Mouse (Mus musculus) heart, postnatal 10 days (tissue): ENCODE data around the gene Btg3. TPM values are rescaled to one million over a fixed set of nuclear protein-coding genes. Genes with fewer than 3 reads are reported as not detected.
A peak's percentile ranks its signal among the peaks of the same experiment; 100 is the strongest.

ENCODE experiments used
- DNase-seq, 2 experiments: peaks; one replicate each; pipeline ENCODE4 v3.0.0; 2021
- intact Hi-C: fragments of 180-260 bp; cut with DNase I; formaldehyde crosslinking; loops from one replicate; pipeline ENCODE4 v1.15.1; 2025
- total RNA-seq, 2 experiments: library from RNA; stranded (reverse); gene quantifications; 2 replicates each; pipeline ENCODE4 v1.2.3; 2021

Gene Btg3
- total RNA-seq, 2 experiments from 2014 or later, result 16.1 to 18.9 TPM

DNA sequence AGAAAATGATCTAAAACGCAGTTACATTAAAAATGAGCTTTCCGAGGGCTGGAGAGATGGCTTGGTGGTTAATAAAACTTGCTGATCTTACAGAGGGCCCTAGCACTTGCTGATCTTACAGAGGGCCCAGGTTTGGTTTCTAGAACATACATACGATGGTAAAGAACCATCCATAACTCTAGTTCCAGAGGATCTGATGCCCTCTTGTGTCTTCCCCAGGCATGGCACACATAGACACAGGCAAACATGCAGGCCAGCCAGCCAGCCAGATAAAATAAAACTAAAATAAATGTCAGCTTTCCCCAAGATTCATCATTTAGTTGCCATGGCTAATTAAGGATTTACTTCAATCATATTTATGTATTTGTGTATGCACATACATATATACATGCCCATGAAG is 19.2 kb downstream of the Btg3 start:
- DNase-seq, result no peak
- intact Hi-C loops, result no loop called here

DNA sequence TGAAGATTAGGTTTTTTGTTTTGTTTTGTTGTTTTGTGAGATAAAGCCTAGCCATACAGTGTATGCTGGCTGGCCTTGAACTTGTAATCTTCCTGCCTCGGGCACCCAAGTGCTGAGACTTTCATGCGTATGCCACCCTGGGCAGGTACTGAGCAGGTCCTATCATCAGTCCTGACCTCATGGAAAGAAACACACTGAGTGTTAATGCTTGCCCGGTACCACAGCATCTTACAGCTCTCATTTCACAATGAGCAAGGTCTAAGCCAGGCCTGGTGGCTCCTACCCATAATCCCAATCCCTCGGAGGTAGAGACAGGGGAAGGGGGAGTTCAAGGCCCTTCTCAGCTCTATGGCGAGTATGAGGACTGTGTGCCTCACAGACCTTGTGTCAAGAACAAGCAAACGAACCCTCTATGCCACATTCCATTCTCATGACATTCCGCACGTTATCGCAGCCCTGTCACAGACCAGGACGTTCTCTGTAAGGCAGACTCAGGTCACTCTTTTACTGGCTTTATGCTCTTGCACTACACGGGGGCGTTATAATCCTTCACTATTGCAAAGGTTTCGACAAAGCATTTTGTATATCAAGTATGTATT is 29.6 kb downstream of the Btg3 start:
- intact Hi-C loops, result loop anchor here (5.0 kb wide), 2 partner anchors 150 to 1220 kb away; no protein-coding TSS in a partner anchor

DNA sequence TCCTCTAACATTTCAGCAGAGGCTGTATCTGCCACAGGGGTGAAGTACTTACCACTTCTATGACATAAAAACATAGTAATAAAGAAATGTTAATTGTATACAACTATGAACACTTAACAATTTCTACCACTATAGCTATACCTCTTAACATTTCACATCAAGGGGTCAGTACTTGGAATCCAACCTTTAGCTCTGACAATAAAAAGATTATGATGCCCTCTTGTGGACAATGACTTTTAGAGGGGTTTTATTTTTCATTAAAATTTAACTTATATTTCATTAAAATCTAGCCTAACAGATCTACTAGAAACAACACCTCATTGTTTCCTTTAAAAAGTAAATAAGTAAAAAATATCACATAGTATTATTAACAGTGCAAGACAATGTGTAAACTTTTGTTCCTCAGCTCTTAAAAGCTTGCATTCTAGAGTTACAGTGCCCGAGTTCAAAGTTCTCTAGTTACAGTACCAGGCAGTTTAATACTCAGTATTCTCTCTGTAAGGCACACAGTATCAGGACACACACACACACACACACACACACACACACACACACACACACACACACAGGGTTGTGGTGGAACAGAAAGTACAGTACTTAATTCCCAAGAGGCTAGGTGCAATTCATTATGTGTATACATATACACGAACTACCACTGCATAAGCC is 30.2 kb downstream of the Btg3 start:
- no peak for DNase-seq
- intact Hi-C loops, result loop anchor here (5.0 kb wide), 2 partner anchors 149 to 1219 kb away; no protein-coding TSS in a partner anchor

More for the DNA sequence above, 29.6 kb downstream of the Btg3 start:
- peak; percentile 43 to 52 for DNase-seq

DNA sequence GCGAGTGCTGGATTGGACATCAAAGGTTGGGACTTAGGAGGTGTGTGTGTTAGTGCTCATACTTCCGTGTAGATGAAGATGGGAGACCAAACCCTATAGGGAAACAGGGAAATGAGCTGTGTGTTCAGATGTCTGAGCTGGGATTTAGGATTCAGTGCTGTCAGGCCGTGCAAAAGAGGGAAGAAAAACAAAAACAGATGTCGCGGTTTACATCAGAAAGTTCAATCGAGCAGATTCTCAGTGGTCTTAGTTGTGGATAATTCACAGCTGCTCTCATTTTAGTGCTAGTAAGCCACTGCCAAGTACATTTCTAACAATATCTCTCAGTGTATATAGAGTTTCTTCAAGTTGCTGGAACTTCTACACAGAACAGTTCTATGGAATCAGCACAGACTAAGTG is 33.2 kb downstream of the Btg3 start:
- intact Hi-C loops, result no loop called here
- DNase-seq, result no peak

DNA sequence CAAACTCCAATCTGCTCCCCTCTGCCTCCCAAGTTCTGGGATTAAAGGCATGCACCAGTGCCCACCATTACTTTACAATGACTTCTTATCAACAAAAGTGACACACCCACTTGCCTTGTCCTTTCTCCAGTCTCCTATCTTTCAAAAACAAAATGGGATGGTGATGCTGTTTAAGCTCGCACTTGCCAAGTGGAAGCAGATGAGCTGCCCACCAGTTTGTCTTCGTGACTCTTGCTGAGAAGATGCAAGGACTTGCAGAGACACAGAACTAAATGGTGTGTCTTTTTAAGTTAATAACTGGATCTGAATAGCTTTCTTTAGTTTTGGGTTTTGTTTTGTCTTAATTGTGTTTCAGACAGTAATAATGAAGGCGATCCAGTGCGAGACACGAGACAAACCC is 34.2 kb downstream of the Btg3 start:
- DNase-seq, result no peak
- intact Hi-C loops, result no loop called here

DNA sequence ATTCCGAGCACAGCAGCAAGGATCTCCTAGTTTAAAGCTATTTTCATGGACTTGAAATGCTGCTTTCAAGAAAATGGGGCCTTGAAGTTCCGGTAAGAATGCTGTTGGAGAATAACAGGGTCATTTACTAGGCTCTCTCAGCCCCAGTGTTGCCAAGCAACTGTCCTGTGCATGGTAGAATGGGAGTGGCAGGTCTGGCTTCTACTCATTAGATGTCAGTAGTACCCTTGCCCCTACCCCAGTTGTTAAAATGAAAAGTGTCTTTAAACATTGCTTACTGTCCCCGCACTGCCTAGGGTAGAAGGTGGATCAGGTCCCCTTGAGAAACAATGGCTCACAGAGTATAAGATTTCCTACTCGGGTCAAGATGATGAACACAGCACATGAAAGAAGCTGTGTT is 35.6 kb downstream of the Btg3 start:
- DNase-seq, result no peak
- intact Hi-C loops, result no loop called here

DNA sequence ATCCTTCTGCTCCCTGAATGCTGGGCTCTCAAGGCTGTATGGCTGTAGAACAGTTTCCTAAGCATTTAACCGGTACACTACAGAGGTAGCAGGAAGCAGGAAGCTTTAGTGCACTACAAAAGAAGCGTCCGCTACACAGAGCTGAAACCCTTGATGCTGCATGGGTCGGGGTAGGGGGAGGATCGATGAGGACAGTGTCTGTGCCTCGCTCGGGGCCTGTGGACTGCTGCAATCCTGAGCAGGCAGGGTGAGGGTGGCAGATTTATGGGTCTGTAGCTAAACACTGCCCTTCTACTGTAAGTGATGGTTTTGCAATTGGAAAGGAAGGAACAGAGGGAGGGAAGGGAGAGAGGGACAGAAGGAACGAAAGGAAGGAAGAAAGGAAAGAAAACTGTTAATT is 39.8 kb downstream of the Btg3 start:
- intact Hi-C loops, result no loop called here
- DNase-seq, result no peak

DNA sequence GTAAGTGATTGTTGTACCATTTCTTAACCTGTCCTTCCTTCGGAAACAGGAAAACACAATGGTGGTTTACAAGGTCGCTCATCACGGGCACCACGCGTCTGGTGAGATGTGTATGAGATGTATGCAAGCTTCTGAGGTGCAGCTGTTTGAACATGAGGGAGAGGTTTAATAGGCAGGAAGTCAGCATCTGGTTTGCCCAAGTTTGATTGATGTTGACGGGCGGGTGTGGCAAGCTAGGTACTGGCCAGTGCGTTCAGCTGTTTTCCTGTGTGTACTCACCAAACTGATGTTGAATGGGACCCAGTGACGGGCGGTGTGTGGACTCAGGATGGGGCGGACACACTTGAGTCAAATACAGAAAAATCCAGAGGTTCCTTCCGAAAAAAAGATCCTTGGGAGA is 49.0 kb downstream of the Btg3 start:
- intact Hi-C loops, result no loop called here
- DNase-seq, result no peak

DNA sequence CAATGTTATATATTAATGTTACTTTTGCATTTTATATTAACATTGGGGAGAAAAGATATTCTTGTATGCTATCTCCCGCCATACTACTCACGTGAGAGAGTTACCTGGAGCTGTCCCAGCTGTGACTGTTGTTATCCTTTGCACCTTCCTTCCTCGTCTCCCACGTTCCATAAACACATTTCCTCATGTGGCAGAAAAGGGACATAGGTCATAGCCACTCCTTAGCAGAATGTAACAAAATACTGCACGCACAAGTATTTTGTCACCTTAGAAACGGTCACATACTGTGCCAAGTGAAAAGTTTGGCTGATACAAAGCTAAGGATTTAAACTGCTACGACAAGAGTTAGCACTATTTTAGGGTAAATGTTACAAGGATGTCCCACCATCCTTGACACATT is 49.4 kb downstream of the Btg3 start:
- DNase-seq, result no peak
- intact Hi-C loops, result no loop called here

DNA sequence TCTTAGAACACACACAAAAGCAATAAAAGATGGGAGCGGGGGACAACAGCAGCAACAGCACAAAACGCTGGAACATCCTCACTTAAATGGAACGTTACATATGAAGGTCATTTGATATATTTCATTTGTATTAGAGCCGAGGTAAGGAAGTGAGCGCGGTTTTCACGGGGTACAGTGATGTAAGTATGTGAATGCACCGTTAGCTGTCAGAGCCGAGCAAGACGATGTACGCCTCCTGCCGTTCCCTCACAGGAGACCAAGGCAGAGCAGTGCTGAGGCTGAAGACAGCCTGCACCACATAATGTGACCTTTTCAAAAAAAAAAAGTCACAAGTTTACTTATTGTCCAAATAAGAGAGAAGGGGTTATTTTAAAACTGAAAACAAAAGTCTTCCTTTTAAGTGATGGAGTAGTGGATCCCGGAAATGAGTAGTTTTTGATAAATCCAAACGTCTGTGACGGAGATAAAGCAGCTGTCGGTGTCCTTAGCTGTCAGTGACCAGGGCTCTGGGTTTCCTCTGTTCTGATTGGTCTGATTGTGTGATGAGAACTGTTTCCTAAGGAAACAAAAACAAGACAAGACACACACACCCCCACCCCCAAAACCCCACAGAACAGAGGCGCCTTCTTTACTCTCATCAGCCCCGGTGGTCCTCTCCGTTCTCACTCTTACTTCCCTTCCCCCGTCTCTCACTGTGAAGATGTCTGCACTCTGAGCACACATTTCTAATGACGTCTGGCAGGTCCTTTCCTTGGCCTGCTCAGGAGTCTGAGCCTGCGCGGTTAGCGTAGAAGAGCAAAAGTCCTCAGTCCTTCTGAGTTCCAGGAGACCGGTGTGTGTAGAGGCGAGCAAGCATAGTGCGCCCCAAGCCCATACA is 50.8 kb downstream of the Btg3 start:
- intact Hi-C loops, result no loop called here
- DNase-seq, result no peak

DNA sequence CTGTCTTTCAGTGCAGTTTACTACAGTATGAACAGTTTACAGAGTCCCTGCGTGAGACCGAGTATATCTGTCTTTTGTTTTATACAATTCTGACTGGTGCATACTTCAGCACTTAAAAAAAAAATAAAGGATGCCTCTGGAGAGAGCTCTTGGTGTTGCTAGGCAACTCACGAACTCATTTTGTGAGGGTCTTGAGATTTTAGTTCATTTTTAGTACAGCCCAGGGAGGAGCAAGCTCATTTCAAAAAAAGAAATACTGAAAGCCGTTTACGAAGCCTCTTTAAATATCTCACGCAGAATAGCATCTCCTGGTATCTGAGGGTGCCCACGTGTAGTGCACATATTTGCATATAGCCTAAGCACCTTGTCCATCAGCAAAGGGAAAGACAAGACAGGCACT is 54.9 kb downstream of the Btg3 start:
- intact Hi-C loops, result no loop called here
- no peak for DNase-seq

DNA sequence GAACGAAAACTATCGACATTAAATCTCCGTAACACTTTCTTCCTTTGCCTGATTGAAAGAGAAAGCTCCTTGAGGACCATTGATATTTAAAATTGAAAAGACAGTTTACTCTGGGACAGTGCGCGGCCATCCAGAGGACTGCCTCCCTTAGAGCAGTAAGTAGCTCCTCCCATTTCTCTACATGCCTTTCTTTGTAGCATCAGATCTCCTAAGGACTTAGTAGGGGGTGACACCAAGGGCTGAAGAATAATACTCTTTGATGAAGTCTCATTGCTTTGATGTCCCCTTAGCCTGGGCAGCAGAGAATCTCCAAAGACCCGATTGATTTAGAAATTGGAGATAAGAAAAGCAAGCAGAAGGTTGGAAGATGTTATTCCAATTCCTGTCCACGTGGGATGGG is 55.4 kb downstream of the Btg3 start:
- intact Hi-C loops, result no loop called here
- DNase-seq, result no peak

DNA sequence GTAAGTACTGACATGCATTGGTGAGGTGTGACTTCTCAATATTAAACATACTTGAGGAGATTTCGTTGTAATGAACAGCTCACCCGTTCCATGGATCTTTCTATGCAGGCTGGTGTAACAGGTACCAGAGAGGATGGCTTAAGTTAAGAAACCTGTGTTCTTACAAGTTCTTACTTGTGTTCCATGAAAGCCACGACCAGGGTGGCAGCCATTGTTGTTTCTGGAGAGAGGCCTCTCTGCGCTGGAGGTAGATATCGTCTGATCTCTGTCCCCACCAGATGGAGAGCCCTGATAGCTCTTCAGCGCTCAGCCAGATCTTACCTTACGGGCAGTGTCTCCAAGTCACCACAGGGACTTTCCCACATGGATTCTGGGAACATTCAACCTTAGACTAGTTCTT is 57.3 kb downstream of the Btg3 start:
- intact Hi-C loops, result no loop called here
- no peak for DNase-seq

DNA sequence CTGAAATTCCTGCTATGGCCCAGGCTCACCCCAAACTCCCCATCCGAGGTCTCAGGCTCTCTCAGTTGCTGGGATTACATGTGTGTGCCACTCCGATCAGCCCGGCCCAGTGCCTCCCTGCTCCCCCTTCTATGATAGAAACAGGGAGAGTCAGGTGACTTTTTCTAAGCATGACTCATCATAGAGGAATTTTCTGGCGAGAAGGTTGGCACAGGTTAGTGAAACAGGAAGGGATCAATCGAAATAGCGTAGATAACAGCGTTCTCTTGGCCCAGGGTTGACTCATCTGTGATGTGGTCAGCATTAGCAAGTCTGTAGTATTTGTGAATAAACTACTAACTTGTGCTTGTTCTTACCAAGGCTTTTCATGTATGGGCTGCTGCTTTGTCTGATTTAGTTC is 59.0 kb downstream of the Btg3 start:
- intact Hi-C loops, result loop anchor here (1.0 kb wide), 1 partner anchor 121 kb away; no protein-coding TSS in a partner anchor
- DNase-seq, result peak; percentile 53 to 57

DNA sequence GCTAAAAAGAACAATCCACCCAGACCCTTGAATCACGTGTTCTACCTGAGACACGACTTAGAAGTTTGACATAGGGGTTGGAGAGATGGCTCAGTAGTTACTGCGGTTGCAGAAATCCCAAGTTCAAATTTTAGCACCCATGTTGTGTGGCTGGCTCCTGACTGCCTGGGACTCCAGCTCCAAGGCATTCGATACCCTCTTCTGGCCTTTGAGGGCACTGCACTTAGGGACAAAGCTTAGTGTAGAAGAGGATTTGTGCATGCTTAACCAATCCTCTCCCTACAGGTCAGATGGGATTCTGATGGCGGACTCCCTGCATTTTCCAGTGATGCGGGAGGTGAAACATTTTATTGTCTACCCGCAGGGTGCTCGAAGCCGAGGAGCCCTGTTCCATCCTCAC is 60.1 kb downstream of the Btg3 start:
- DNase-seq, result peak; percentile 77 to 80
- intact Hi-C loops, result loop anchor here (1.0 kb wide), 1 partner anchor 120 kb away; no protein-coding TSS in a partner anchor

DNA sequence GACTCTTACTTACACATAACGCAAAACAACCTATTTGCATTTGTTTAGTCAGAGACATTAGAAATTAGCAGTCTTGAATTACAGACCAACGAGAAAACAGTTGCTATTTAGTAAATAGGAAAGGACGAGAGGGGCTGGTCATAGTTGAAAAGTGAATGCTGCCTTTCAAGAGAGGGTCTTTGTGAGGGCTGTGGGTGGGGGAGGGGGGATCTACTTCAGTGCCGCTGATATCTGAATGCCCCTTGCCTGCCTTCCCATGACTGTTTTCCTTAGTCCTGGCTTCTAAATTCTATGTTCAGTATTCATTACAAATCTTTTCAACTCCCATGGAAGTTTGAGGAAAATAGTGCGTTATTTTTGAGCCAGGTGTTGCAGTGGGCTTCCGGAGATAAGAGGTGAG is 63.0 kb downstream of the Btg3 start:
- intact Hi-C loops, result no loop called here
- no peak for DNase-seq

DNA sequence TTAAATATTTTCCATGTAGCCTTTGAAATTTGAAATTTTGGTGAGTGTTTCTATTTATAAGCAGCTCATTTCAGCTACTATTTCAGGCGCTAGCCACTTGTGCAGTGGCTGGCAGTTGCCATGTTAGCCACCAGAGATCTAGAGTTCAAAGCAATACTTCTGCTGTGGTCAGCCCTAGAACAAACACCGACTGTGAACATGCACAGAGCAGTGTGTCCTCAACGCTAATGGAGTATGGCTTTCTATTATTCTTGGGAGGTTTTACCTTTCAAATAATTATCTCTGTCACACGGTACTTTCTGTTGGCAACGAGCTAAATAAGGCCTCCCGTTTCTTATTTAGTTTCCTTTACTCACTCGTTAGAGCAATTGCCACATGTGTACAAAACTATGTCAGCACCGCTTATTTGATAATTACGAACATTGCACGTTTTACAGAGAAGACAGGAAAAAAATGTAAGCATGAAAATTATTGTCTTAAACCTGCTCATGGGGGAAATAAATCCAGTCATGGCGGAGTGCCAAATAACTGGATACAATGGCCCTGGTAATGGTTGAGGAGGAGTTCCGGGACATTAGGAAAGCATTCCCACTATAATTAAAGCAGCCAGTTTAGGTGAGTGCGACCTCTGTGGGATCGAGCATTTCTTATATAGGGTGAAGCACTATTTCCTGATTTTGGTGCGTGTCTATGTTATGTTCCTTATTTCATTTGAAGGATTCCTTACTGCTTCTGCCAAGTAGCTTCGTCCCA is 63.7 kb downstream of the Btg3 start:
- intact Hi-C loops, result no loop called here
- peak in 1 of 2 experiments; percentile 26 for DNase-seq

DNA sequence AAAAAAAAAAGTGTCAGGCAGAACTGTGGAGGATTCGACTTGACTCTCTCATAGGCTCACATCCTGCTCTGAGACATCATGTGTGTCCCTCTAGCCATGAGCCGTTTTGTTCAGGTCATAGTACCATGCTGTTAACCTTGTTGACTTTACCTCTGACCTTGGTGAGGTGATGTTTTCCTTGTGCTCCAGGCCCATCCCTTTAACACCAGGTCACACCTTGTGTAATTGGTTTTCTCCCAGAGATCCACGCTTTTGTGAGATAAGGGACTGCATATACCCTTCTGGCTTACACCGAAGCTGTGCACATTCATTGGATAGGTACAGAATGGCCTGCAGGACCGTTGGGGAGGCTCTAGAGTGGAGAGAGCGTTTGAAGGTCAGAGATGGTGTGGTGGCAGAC is 67.7 kb downstream of the Btg3 start:
- intact Hi-C loops, result no loop called here
- DNase-seq, result no peak

DNA sequence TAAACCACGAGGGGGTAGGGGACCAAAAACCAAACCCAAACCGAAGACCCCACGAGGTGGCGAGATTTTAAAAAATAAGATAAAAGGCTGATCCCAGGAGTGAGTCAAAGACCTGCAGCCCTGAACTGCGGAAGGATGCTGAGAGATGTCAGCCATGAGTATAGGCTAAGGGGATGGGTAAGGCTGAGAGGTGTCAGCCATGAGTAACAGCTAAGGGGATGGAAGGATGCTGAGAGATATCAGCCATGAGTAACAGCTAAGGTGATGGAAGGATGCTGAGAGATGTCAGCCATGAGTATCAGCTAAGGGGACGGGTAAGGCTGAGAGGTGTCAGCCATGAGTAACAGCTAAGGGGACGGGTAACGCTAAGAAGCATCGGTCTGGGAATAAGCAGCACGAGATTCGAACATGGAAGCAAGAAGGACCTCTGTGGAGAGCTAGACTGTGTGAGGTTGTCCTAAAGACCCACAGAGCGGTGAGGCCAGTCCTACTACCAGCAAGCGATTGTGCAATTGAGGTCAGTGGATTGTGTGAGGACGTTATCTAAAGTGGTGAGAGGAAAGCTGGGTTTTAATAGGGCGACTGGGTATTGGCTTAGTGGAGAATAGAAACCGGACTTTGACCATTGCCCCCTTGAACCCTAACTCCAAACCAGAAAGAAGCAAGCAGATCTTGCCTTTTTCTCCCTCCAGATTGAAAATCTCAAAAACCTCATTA is 69.4 kb downstream of the Btg3 start:
- intact Hi-C loops, result no loop called here
- no peak for DNase-seq

DNA sequence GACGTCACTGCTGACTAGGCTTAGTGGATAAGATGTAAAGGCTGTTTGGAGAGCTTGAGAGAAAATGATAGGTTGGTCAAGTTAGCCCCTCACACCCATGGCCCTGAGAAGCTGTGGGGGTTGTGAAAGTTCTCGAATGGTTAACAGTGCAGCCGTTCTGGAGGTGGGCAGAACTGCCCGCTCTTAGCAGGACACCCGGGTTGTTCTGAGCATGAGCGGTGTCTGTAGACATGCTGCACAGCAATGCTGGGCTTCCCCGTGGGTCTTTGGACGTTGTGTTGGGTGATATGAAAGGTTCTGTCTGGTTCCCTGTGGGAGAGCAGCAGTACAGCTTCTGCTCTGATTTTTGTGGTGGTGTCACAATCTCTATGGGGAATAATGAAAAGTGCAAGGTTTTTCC is 70.4 kb downstream of the Btg3 start:
- DNase-seq, result no peak
- intact Hi-C loops, result no loop called here
